Mouse (Mus musculus) urinary bladder, adult 2 months (tissue): ENCODE measurements around the gene Mtf1. TPM values are rescaled to one million over a fixed set of nuclear protein-coding genes. Genes with fewer than 3 reads are reported as not detected.

ENCODE experiments used
- DNase-seq: peaks from one replicate; pipeline ENCODE4 v3.0.0; 2022; ENCODE audit warnings: low spot score
- polyA plus RNA-seq: library from polyadenylated mRNA; depleted of rRNA; stranded (reverse); fragments of >200 nt; gene quantifications from 2 replicates; pipeline ENCODE4 v1.2.3, GENCODE M21; 2012; rRNA removed

Mtf1 gene
- polyA plus RNA-seq, 1 experiment: 9.0 TPM

DNA sequence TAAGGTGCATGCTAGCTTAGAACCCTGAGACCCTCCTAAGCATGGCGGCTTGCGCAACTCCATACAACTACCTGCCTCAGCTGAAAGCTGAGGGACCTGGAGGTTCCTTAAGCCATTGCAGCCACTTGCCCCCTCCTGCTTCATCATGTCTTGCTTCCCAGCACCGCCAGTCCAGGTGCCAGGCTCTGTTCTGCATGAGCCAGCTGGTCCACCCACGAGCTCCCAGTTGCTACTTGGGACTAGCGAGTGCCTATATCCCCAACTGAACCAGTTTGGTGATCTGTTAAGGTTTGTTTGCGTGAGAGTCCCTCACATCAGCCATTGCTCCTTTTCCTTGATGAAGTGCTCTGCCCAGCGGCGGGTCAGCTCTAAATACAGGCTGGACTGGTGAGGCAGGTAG is 54.4 kb downstream of the Mtf1 start:
- DNase-seq: no peak

DNA sequence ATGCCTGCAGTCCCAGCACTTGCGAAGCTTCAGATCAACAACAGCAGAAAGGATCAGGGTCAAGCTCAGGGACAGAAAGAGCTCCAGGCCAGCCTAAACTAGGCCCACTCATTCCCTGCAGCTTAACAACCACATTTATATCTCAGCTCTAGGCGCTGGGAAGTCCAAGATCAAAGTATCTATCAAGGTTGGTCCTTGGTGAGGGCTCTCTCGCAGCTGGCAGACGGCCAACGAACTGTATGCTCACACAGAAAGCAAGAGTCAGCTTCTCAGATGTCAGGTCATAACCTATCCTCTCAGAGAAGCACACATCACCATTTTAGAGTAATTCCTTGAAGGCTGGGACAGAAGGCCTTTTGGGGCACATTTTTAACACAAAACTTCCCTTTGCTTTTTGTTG is 56.5 kb downstream of the Mtf1 start:
- no peak for DNase-seq

DNA sequence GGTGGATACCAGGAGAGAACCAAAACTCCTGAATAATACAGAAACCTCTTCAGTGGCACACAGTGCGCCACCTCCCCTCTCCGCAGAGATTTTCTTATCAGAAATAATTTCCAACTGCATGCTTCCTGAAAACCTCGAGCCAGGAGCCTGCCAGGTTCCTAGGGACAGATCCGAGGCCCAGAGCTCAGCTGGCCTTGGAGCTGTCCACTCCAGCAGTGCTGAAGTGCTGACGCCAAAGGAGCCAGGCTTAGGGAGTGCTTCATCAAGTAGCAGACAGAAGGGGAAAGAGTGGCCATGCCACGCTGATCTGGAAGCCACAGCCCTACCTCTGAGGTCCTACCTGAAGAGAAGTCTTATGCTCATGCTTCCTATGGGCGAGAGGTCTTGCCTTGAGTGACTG is 58.5 kb downstream of the Mtf1 start:
- DNase-seq: no peak

DNA sequence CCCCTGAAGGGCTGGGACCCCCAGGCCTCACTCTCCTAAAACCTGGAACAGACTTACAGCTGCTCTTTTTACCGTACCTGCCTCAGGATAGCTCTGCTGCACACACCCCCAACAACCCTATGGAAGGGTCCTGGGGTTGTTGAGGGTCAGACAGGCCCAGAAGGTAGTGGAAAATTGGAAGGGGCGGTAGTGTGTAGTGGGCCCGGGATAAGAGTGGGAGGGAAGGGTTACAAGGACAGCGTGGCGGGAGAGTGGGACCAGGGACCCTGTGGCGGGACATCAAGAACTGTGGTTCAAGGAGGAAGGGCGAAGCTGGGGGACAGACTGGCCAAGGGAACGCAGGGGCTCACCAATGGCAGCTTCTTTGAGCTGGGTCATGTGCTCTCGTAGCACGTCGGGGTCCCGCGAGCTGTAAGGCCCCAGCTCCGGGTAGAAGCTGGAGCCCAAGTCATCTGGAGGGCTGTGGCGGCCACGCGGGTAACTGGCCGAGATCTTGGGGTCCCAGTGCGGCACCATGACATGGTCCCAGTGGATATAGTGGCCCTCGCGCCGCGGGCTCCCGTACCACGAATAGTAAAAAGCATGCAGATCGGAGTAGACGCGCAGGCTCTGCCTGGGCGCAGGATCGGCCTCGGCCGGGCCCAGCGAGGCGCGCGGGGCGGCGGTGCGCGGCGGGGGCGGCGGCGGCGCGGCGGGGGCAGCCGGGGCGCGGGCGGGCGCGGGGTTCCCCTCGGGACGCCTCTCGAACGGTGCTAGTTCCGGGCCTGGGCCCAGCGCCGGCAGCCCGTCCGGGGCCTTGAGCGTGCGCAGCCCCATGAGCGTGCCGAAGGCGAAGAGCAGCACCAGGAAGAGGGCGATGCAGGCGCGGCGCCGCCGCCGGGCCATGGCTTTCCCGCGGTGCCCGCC is 59.6 kb downstream of the Mtf1 start, which contains the start of gene Maneal:
Maneal (minus strand) TSS at position 889 of the 906 bp plus-strand sequence.
- no peak for DNase-seq

DNA sequence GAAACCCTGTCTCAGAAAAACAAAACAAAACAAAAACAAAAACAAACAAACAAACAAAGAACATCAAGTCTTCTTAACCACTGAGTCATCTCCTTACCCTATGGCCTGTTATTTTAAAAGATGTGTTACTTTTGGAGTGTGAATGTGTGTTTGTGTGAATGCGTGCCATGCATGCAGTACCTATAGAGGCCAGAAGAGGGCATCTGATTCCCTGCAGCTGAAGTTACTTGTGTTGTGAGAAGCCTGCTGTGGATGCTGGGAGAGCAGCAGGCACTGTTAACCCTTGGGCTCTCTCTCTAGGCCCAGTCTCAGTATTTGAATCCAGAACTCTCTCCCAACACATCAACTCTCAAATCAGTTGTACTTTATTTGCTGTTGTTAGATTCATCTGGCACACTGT is 70.8 kb downstream of the Mtf1 start:
- DNase-seq: no peak

DNA sequence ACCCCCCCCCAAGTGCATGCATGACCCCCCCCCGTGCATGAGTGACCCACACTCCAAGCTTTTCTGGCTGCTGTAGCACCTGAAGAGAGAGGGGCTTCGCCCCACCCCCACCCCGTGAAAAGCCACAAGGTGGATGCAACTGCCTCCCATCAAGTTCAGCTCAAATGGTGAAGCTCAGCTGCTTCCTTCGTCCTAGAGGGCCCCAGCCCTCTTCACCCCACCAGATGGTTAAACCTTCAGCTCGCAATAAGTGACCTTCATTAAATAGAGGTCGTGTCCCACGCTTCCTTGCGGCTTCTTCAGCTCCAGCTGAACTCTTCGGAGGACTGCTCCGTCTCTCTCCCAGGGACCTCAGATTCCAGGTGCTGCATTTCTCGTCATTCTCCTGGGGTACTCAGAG is 78.7 kb downstream of the Mtf1 start, which contains the start of gene Epha10:
Epha10 (plus strand) TSS at position 301 of the 400 bp plus-strand sequence.
- no peak for DNase-seq

DNA sequence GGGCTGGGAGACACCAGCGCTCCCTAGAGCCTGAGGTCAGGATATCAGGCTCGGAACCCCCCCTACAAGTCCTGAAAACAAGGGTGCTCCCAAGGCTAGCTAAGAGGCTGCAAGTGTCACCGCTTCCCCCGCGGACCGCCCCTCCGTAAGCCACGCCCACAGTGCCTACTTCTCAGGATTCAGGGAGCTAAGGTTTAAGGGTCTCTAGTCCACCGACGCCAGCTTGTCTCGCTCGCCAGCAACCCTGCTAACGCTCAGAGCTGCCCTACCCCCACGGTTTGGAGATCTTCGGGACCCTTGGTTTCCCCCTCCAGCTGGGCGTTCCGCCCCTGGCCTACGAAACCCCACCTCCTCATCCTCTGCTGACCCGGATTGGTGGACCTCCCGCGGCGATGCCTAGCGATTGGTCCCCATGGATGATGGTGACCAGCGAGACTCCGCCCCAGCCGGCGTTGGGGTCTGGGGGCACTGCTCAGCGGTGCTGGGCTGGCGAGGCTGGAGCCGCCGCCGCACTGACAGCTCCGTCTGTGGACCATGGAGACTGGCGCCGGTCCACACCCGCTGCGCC is 79.5 kb downstream of the Mtf1 start:
- no peak for DNase-seq

DNA sequence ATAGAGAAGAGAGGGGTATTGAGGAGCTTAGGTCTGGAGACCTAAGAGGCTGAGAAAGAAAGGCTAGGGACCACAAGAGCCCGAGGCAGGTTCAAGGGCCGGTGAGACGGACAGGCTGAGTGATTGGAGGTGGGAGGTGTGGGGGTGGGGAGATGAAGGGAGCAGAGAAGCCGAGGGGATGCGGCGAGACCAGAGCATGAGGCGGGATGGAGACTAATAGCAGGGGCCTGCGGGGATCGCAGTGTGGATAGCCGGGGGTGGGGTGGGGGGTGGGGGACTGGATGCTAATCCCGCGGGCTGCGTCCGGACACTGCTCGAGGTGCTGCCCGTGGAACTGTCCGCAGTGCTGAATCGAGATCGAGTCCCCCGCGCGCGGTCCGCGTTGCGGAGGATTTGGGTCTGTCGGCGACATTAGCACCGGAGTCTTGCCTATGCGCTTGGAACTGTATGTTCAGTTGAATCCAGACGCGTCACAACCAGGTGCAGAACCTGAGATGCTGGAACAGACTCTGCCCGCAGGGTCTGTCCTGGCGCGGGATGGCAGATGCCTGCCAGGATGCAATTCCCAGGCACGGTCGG is 80.3 kb downstream of the Mtf1 start:
- no peak for DNase-seq

DNA sequence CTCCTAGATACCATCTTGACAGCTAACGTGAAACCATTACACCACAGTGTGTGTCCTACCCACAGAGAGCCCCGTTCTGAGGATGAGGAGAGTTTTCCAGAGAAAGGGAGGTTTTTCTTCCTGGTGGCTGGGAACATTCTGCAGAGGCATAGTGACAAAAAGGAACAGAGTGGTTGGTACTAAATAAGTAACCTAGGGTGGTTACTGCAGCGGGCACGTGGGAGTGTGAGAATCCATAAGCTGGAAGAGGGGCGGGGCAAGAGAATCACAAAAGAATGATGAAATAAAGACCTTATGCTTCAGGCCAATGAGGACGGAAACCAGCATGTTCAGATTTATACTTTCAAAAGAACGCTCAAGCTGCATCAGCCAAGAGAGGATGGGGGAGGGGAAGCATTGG is 86.8 kb downstream of the Mtf1 start:
- no peak for DNase-seq

DNA sequence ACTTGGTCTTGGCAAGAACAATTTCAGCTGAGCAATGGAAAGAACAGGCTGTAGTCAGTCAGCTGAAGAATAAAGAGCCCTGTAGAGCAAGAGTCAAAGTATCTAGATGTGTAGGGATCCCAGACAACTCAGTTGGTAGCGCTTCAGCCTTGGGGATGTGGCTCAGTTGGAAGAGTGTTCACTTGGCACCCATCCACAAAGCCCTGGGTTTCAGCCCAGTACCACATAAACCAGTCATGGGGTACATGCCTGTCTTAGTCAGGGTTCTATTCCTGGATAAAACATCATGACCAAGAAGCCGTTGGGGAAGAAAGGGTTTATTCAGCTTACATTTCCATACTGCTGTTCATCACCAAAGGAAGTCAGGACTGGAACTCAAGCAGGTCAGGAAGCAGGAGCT is 88.0 kb downstream of the Mtf1 start:
- DNase-seq: no peak

DNA sequence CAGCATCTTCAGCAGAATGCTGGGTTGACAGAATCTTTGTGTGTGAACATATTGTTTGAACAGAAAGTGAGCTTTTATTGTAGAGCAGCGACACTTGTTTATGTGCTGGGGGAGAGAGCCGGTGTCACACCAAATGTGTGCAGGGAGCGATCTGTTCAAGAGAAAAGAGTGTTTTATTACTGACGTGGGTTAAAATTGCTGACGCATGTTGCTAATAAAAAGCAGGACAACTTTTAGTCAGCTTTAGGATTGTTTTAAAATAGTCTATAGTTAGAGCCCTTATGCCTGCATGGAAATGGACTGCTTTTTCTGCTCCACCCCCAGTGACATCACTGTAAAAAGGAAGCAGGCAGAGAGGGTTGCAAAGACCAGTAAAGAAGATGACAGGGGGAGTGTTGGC is 88.9 kb downstream of the Mtf1 start:
- DNase-seq: no peak

DNA sequence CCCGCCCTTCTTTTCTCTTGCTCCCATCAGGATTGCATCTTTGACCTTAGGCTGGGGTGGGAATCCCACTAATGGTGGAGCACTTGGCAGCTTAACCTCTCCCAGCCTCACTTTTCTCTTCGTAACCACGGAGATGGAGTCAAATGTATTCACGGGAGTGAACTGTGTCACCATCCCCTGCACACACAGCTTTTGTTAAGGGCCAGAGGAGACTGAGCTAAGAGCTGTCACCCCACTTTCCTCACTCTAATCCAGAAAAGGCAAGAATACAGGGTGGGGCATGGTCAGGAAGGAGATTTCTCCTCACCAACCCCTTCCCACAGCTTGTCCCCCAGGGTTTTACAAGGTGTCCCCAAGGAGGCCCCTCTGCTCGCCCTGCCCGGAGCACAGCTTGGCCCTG is 91.9 kb downstream of the Mtf1 start:
- DNase-seq: no peak

DNA sequence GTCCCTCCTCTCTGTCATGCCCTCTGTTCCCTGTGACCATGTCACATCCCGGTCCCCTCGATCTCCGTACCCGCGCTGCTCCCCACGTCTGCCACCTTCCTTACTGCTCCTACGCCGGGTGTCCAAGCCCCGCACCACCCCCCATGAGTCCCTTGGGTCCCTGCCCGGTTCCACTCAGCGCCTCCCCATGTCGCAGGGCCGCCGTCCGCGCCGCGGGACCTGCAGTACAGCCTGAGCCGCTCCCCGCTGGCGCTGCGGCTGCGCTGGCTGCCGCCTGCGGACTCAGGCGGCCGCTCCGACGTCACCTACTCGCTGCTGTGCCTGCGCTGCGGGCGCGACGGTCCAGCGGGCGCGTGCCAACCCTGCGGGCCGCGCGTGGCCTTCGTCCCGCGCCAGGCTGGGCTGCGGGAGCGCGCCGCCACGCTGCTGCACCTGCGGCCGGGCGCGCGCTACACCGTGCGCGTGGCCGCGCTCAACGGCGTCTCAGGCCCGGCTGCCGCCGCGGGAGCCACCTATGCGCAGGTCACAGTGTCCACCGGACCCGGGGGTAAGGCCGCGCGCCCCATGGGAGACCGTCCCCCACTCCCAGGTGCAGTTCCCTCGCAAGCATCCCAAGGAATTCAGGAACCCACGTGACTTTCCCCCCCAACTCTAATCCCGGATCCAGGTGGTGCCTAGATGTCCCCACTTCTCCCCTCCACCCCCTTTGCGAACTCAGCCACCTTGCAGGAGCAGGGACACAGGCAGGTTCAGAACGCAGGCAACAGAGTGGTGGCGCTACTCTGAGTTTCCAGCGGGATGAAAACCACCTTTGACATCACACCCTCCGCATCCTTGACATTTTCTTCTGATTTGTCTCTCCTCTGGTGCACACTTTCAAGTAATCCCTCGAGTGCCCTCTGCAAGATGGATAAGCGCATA is 92.9 kb downstream of the Mtf1 start:
- DNase-seq: no peak

DNA sequence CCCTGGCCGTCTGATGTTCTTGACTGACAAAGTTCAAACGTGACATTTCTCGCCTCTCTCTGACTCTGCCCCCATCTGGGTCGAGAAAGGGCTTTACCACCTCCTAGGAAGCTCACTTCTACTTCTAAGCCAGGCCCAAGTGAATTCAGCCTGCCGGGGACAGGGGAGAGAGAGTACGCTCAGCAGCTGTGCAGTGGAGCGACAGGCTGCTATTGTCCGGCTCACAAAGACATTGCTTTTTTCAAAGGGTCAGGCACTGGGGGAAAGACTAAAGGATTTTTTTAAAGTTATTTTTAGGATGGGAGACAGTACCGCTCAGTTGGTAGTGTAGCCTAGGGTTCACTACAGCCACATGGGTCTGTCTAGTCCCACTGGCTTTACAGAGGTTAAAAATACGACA is 96.5 kb downstream of the Mtf1 start:
- no peak for DNase-seq

Other genes with a start within 250 kb of the Mtf1 start
- gene 3100002H09Rik, start 191.3 kb upstream of the Mtf1 start, polyA plus RNA-seq: not detected in 2 replicates
- 0.14 and 0.18 TPM in 2 replicates for gene Pou3f1, start 145.3 kb upstream of the Mtf1 start, polyA plus RNA-seq
- 31.6 and 32.9 TPM in 2 replicates for gene Utp11, start 108.5 kb upstream of the Mtf1 start, polyA plus RNA-seq
- gene Fhl3, start 101.4 kb upstream of the Mtf1 start, polyA plus RNA-seq: 2.7 and 5.2 TPM in 2 replicates
- gene Sf3a3, start 87.3 kb upstream of the Mtf1 start, polyA plus RNA-seq: 38.1 and 40.4 TPM in 2 replicates
- gene Inpp5b, start 60.3 kb upstream of the Mtf1 start, polyA plus RNA-seq: 30.0 and 34.8 TPM in 2 replicates
- gene Yrdc, start 48.6 kb downstream of the Mtf1 start, polyA plus RNA-seq: 32.5 and 47.3 TPM in 2 replicates
- 32.4 and 37.5 TPM in 2 replicates for gene 1110065P20Rik, start 49.1 kb downstream of the Mtf1 start, polyA plus RNA-seq
- 0.65 and 0.76 TPM in 2 replicates for gene Maneal, start 60.1 kb downstream of the Mtf1 start, polyA plus RNA-seq
- not detected in 2 replicates for gene Epha10, start 78.8 kb downstream of the Mtf1 start, polyA plus RNA-seq
- 17.4 and 17.8 TPM in 2 replicates for gene 9930104L06Rik, start 134.9 kb downstream of the Mtf1 start, polyA plus RNA-seq
- gene Cdca8, start 137.2 kb downstream of the Mtf1 start, polyA plus RNA-seq: 2.0 and 3.3 TPM in 2 replicates
- 6.3 and 7.5 TPM in 2 replicates for gene Rspo1, start 184.3 kb downstream of the Mtf1 start, polyA plus RNA-seq
- 58.9 and 59.8 TPM in 2 replicates for gene Gnl2, start 214.5 kb downstream of the Mtf1 start, polyA plus RNA-seq